Mouse (Mus musculus) 416B (cell line): Measurements from ENCODE around the gene Helz2.

Experiments used
- DNase-seq: peaks from one replicate; pipeline ENCODE4 v3.0.0; 2011; ENCODE audit warnings: low read depth

The Helz2 gene

DNA sequence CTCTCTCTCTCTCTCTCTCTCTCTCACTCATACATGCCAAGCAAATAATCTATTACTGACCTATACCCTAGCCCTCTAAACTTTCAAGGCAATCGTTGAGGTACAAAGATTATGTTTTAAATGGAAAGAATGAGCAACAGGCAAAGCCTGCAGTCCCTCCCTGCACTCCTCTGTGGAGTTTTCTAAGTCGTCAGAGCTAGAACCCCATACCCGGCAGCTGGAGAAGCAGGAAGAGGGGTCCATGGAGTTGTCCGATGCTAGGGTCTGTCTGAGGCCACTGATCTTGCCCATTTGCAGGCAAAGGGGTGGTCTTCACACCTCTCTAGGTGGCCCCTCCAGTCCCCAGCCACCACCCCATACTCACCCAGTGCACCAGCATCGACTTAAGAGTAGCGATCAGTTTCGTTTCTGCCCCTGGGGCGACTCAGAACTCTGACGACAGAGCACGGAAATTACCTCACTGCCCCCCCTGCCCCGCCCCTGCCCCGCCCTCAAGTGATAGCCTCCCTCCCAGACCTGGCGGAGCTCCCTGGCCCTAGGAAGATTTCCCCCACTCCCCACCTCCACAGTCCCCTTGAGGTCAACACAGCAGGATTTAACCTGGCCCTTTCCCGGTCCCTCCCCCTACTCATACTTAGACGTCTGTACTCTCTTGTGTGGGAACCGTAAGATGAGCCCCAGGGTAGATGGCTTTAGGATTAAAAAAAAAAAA is at the start of gene Helz2:
Gene Helz2 (minus strand): TSS at position 426 of the 712 bp plus-strand sequence.
- peak; percentile 87 for DNase-seq

DNA sequence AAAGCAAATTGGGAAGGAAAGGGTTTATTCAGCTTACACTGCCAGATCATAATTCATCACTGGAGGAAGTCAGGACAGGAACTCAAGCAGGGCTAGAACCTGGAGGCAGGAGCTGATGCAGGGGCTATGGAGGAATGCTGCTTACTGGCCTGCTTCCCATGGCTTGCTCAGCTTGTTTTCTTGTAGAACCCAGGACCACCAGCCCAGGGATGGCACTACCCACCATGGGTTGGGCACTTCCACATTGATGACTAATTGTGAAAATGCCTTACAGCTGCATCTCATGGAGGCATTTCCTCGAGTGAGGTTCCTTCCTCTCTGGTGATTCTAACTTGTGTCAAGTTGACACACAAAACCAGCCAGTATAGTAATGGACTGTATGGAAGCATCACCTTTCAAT is 49.1 kb upstream of the Helz2 start:
- no peak for DNase-seq

DNA sequence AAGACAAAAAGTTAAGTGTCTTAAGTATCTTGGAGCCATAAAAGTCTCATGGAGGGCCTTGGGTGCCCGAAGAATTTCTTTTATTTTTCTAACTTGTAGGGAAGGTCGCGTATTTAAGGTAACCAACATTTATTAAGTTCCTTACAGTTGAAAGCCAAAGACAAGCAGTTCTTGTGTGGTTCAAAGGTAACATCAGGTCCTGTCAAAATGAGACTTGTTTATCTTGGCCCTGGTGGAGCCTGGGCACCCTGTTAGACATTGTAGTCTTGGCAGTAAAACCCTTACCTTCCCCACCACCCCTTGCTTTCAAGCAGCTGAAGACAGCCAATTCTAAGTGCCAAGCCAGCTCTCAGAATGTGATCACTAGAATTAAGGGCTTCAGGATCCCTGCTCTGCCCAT is 46.9 kb upstream of the Helz2 start:
- peak; percentile 14 for DNase-seq

DNA sequence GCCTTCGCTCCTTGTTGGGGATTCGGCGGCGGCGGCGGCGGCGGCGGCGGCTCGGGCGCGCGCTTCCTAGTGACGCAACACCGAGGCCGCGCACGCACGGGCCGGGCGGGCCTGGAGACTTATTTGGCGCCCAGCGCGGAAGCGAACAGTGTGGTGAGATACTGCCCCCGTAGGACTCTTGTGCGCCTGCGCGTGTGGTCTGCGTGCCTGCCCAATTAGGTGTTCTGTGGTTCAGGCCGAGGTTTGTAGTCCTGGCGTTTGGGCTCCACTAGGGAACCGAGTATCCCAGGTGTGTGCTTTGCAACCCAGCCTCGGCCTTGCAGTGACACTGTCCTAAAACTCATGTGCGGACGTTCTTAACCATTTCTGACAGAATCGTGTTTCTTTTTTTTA is 46.1 kb upstream of the Helz2 start, which contains the start of gene Gmeb2:
Gene Gmeb2 (minus strand): TSS at position 78 of the 393 bp plus-strand sequence.
- peak; percentile 97 for DNase-seq

DNA sequence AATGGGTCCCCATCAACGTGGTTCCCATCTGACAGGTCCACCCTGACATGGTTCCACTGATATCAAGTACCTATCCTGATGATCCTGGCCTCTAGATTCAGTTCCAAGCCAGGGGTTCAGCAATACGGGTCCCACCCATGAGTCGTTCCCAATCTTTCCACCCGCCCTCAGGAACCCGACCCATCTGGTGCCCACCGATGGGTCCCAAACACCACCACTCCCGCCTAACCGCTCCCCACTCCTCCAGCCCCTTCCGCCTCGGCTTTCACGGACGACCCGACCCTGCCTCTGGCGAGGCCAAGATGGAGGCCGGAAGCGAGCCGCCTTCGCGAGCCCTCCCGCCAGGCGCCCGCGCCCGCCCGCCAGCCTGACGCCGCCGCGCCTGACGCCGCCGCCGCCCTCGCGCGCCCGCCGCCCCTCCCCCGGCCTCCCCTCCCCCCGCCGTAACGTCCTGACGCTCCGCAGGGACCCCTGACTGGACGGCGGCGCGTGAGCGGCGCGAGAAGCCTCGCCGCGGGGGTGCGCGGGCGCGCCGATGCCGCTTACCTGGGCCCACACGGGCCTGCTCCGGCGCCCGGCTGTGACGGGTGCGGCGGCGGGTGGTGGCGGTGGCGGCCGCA is 45.6 kb upstream of the Helz2 start:
- DNase-seq, result peak; percentile 81

DNA sequence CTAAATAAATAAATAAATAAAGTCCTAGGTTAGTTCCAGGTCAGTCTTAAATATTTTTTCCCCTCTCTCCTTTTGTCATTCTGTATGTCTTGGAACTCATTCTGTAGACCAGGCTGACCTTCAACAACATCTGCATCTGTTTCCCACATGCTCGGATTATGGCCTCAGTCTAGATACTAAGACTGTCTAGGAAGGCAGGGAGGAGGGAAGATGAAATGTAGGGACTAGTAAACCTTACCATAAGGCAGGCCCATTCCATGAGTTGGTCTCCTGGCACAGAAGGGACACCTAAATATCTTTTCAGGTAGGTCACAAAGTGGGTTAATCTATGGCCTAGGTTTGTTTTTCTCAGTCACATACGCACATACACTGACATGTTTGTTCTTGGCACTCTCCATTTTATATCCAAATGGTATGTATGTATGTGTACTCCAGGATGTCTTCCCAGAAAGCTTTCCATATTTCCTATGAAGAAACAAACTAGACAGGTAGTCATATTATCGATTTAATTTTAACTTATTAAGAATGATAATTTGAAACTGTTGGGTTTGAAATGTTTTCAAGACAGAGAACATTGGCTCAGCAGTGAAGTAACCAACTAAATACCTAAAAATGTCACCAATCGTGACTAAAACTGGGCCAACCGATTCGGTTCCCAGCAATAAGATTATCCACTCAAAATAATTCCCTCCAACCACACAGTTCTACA is 45.0 kb upstream of the Helz2 start:
- peak; percentile 32 for DNase-seq

DNA sequence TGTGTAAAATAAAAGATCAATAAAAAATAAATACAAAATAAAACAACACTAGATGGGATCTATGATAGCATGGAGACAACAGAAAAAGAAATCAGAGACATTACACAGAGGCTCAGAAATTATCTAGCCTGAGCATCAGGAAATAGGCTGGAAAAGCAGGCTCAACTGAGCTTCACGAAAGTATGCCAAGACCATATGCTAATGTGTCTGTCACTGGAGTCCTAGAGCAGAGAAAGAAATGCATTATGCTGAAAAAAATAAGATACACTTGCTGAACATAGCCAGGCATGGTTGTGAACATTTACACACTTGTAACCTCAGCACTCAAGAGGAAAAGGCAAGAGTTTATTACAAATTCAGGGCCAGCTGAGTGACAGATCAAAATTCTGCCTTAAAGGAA is 38.1 kb upstream of the Helz2 start:
- DNase-seq, result no peak

DNA sequence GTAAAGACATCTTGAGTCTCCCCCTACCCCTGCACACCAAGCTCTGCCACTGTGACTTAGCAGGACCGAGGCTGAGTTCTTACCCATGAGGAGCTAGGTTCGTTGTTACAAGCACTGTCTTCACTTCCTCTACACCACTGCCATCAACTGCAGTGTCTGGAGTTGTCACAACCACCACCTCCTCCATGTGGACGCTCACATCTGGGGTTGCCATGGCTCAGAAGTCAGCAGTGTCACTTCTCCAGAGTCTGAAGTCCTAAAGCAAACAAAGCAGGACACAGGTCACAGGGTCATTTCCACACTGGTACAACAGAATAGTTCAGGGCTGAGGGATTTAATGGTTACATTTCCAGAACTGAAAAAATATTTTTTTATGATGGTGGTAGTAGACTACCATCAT is 36.0 kb upstream of the Helz2 start:
- DNase-seq, result no peak

DNA sequence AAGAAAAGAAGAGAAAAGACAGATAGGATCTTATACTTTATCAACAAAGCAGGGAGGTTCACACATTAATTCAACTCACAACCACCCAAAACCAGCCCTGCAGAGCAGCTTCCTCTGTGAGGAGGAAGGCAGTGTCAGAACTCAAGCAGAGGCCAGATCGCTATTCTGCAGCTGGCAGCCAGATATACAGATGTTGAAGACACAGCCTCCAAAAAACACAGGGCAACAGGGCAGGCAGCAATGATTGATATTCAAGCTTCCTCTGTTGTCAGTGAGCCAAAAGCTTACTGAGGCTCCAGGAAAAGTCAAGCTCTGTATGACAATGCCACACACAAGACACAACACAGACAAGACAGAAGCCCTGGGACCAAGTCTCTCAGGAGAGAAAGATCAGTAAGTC is 34.9 kb upstream of the Helz2 start:
- peak; percentile 10 for DNase-seq

DNA sequence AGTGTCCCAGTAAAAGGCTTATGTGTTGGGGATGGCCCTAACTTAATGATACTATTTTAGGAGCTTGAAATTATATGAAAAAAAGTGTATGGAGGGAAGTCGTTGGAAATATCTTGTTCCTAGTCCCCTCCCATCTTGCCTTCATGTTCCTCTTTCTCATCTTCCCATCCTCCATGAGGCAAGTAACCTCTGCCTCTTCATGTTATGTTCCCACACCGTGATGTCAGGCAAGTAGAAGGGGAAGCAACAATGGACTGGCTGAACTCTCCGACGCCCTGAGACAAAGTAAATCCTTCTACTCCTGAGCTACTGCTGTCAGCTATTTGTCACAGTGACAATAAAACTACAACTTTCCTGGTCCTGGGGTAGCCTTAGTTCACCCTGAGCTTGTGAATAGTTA is 32.8 kb upstream of the Helz2 start:
- no peak for DNase-seq

DNA sequence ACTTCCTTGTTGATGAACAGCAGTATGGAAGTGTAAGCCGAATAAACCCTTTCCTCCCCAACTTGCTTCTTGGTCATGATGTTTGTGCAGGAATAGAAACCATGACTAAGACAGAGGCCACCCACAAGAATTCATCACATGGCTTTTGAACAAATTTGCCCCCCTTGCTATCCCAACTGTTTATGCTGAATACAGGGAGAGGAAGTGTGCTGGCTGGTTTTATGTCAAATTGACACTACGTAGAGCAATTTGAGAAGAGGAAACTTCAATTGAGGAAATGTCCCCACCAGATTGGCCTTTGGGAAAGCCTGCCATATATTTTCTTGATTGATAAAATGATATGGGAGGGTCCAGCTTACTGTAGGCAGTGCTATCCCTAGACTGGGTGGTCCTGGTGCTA is 32.0 kb upstream of the Helz2 start:
- no peak for DNase-seq

DNA sequence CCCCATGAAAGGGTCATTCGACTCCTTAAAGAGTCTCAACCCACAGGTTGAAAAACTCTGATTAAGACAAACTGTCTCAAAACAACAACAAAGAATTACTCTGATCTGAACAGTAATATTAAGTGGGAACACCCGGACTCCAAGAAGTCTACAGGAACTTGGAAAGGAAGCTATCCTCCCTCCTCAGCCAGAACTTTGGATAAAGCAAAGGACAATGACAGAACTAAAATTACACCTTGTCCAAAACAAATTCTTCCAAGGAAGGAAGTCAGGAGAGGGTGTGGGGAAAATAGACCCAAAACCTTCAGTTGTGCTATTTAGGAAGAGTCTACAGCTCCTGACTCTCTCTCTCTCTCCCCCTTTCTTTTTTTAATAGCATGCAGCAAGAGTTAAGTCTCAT is 30.3 kb upstream of the Helz2 start:
- no peak for DNase-seq

DNA sequence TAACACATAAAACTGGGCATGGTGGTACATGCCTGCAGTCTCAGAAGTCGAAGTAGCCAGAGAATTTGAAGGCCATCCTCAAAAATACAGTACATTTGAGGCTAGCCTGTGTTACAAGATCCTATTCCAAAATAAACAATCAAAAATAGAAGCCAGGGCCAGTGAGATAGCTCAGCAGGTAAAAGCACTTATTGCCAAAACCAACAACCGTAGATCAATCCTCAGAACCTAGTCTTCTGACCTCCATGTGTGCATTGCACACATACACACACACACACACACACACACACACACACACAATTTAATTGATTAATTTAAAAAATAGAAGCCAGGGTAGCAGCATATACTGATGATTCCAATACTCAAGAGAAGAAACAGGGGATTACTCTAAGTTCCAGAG is 25.0 kb upstream of the Helz2 start:
- no peak for DNase-seq

DNA sequence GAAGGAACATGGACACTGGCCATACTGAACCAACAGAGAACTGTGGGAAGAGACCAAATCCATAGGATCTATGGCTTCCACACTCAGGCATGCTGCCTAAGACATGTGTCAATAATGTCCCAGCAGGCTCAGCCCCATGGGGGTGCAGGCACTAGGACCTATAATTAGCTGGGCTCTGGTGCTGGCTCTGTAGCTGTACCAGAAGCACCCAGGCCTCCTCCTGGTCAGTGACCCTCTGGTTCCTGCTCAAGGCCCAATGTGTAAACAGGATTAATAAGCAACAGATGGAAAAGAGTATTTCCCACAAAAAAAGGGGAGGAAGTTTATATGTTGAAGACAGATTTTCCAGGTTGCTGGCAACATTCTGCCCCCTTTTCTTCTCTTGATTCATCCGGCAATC is 11.4 kb upstream of the Helz2 start:
- no peak for DNase-seq

DNA sequence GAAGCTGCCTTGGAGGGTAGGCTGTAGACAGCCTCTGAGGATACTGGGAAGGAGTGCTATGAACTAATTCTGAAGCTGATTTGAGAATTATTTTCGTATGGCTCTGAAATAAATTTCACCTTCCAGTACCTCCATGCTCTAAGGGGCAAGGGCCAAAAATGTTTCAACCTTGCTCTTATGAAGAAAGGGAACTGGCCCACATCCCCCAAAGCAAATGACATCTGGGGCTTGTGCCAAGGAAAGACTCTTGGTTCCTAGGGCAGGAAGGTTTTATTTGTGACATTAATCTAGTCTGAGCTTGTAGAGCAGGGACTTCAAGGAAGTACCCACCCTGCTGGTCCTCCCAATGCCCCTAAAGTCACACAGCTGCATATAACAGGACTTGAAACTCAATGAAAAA is 10.0 kb upstream of the Helz2 start:
- DNase-seq, result no peak

DNA sequence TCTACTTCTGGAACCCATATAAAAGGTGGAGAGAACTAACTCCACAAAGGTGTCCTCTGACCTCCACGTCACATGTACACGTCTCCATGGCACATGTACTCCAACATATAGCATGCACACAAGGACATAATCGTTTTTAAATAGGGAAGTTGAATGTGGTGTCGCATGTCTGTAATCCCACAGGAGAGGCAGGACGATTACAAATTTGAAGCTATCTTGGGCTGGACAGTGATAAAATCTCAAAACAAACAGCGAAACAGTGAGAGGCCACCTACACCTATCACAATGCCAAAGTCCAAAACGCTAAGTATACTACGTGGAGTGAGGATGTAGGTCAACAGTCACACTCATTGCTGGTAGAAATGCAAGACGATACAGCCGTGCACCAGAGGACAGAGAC is 7.4 kb upstream of the Helz2 start:
- DNase-seq, result no peak

DNA sequence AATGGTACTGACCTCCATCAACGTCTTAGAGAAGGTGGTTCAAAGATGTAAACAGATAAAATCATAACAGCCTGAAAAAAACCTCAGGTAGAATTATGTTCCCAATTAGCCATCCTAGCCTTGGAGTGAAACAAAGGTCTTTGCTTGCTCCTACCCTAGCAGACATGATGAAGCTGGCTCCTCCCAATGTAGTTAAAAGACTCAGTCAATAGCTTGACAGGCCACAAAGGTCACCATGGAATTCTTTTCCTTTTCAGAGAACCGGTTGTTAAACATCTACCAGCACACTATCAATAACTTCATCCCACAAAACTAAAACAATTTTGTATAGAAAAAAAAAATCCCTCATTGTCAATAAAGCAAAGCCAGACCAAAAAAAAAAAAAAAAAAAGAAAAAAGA is 3.2 kb upstream of the Helz2 start:
- no peak for DNase-seq

DNA sequence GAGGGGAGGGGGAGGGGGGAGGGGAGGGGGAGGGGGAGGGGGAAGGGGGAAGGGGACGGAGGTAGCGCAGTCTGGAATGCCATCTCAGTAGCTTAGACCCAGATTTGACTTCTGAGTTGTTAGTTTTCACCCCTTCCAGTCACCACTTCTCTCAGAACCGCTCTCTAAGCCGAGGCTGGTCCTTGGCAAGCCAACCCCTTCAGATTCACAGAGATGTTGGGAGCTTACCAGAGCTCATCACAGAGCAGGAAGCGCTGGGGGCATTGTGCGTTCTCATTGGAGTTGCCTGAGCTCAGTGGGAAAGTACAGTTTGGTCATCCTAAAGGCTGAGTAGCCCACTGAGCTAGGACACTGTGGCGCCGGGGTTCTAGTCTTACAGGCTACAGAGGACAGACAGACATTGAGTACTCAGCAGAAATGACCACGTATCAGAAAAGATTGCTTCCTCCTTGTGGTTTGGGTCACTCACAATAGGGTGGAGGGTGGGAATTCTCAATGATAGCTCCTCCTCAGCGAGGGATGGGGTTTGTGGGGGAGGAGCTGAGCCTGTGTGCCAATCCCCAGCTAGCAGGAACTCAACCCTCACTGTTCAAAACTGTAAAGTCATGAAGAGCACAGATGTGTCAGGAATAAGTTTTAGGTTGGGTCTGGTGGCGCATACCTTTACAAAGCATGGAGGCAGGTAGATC is 2.0 kb upstream of the Helz2 start:
- DNase-seq, result peak; percentile 87

DNA sequence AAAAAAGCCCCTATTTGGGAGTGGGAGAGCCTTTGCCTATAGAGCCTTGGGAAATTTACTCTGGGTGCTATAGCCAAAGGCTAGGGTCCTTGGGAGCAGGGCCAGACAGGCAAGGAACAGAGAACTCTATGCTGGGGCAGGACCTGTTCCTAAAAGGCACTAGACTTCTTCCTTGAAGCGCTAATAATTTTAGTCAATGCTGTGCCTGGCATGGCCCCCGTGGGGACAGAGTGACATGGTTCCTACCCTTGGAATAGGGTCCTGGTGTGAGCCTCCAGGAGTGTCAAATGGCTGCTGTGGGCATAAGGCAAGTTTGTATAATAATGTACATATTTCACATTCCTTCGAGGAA is 463 bp upstream of the Helz2 start:
- no peak for DNase-seq

DNA sequence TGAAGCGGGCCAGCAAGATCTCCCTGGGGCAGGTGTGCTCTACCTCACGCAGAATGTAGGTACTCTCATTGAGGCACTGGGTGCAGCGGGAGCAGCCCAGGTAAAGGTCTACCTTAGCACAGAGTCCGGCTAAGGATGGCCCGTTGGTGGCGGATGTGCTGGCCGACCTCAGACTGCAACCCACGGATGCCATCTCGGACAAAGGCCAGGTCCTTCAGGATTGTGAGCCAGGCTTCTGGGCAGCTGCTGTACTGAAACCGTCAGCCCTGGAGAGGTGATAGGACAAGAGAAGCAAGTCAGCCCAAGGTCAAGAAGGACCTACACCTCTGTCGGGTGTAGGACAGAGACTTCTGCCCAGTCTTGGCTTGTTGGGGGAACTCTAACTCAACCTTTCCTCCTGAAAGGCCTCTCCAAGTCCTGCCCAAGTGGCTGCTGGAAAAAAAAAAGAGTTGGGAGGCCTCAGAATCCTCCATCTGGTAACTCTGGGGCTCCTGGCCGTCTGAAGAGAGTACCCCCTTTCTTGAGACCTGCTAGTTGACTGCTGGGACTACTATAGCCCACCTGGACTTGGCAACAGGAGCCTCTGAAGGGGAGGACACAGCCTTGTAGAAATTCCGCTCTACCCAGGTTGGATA is 904 bp downstream of the Helz2 start:
- DNase-seq, result no peak

DNA sequence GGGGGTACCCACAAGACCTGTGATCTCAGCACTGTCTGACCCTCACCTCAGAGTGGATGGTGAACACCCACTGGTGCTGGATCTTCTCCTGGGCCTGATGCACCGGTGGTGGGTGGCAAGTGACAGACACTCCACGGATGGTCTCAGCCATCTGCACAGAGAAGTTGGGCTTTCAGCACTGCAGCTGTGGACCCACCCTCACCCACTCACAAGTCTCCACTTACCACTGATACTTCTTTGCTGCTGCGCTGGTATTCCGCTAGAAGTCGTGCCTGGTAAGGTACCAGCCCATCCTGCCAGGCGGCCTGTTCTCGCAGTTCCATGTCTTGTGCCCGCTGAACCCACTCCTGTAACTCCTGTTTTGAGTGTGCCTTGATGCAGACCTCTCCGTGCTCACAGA is 2.6 kb downstream of the Helz2 start:
- DNase-seq, result no peak

DNA sequence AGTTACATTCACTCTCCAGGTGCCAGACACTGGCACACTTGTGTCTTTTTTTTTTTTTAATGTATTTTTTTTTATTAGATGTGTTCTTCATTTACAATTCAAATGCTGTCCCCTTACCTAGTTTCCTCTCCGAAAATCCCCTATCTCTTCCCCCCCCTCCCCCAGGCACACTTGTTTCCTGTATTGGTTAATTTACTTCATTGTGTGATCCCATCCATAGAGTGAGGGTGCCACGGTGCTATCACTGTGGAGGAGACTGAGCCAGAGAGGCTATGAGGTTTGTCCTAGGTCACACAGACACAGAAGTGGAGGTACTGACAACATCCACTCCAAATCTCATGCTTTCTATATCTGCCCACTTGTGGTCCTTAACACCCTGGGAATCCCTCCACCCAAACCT is 3.0 kb downstream of the Helz2 start:
- DNase-seq, result no peak
